Mouse (Mus musculus): ENCODE measurements at regions not wholly inside any gene's neighbourhood (a gene's known extent, or its start where the extent isn't known, plus 50 kb on each side); places are given as distances from the start of the nearest gene placed in this dataset.

DNA sequence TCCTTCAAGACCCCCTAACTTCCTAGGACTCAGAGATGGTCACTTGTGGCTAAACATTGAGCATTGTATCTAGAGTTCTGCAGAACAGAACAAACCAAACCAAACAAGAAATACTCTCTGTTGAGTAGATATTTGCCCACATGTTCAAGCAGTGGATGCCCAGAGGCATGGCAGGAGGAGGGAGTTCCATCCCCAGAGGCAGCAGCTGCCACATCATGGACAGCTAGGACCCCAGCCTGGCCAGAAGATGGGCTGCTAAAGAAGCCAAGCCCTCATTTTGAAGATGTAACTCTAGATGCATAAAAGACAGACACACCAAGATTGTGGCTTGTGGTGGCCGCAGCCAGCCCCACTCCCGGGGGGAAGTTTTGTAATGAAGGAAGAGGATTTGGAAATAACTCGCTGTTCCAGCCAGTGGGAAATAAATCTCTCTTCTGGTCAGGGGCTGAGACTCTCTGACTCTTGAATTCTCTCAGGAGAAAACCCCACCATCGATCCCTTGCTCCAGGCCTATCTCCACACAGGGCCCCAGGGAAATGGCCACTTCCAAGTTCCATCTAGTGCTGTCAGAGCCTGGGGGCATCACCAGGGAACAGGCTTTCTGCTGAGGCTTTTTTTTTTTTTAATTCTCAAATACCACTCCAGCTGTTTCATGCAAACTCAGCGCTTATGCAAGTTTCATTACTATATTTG lies 174.9 kb downstream of the Sox9 start:
- no peak for TF ChIP-seq CTCF (IDR thresholded peaks at IDR 0.05; ENCODE audit: low read depth, low read length)
- no peak for TF ChIP-seq POLR2A (IDR thresholded peaks at IDR 0.05; ENCODE audit: extremely low read depth, insufficient read depth, low read length)
